Mouse (Mus musculus) left cerebral cortex, postnatal 36 days (tissue): ENCODE results near the gene Frem1. TPM values are rescaled to one million over a fixed set of nuclear protein-coding genes. Genes with fewer than 3 reads are reported as not detected.

Experiments used
- DNase-seq, 2 experiments: peaks; one replicate each; pipeline ENCODE4 v3.0.0; 2021 to 2022; ENCODE audit warnings: low spot score in 2 of 2, mixed read lengths in 1 of 2
- intact Hi-C: fragments of 180-260 bp; cut with DNase I; formaldehyde crosslinking; loops from one replicate; pipeline ENCODE4 v1.15.1; 2025
- total RNA-seq, 2 experiments: library from RNA; stranded (reverse); gene quantifications; 2 replicates each; pipeline ENCODE4 v1.2.3; 2021

The Frem1 gene
- total RNA-seq = 1 to 10 TPM; 1.4 to 2.6 TPM

DNA sequence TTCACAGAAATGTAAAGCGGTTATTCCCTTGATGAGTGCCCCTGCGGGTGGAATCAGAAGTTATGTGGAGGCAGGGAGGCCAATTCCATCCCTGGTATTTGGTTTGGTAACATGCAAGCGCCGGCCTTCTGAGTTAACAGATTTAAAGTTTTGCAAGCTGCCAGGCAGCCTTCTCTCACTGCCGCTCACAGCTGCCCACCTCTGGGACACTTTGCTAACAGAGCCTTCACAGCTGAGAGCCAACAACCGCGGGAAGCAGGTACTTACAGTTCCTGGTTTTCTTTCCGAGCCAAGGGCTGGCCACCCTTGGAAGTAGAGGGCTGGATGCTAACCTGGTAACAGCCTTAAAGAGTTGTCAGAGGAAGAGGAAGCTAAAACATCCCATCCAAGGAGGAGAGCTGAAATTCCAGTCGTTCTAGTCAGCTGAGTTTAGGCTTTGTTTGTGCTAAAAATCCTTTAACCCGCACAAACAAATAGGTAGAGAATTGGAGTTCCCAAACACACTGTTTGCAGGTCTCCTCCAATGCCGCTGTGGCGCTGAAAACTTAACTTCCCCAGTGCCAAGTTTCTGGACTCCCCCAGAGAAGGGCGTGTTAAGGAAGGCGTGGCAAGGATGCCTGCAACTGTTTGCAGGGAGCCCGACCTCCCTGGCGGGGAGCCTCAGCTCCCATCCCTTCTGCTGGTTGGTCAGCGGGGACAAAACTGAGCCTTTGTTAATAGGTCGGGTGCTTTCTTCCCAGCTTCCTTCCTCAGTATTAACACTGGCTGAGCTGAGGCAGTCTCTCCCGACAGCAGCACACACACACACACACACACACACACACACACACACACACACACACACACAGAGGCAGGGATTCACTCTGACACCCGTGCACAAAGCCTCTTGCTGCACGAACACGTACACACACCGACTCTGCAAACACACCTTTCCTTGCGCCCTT is at the start of gene Frem1:
Frem1 (minus strand) TSS at position 706 of the 944 bp plus-strand sequence.
- peak in 1 of 2 experiments; percentile 4 for DNase-seq

DNA sequence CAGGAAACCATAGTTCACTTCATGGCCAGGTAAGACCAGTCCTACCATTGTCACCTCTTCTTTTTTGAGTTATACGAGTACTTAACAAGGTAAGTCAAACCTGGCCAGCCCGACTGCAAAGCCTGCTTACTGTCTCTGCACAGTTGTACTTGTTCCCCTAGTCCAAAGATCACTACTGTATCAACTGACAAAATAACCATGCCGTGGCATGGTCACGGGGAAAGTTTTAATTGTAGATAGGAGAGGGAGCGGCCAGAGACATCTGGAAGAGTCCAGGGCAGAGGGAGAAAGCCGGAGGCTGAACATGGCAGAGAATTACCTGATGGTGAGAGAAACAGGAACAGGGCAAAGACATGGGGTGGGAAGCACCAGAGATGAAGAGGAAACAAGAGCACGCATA is 46.9 kb upstream of the Frem1 start:
- intact Hi-C loops = no loop called here
- no peak for DNase-seq

More for the DNA sequence above, at the start of gene Frem1:
- intact Hi-C loops = no loop called here

- DNase-seq = no peak
- intact Hi-C loops = no loop called here
Measured at GRCm38 (mm10) chr4:83093941-83094340, 41.8 kb upstream of the Frem1 start.

DNA sequence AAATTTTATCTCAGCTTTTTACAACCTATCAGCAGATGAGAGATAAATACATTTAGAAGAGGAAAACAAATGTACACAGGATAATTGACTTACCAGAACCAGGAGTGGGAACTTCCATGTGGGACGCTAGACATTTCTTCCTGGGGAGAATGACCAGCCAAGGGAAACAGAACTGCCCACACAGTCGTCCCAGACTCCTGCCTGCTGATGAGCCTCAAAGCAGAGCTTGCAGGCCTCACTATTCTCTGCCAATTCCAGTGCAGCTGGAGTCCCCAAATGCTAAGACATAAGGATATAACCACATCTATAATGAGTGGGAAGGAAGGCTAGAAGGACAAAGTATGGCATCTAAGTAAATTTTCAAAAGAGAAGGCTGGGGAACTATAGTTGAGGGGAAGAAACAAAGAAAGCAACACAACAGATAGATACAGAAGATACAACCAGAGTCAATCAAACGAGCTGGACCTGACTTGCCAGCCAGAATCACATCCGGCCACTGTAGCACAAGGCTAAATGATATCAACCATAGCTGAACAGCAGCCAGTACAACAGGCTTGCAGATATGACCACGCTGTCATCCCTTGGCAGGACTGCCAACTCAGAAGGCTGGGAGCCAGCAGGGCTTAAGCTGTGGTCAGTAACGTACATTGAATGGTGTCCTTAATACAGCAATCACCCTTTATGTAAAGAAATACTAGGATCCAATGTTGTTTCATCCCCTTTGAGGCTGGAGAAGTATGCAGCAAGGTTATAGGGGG is 38.7 kb upstream of the Frem1 start:
- intact Hi-C loops = no loop called here
- DNase-seq = no peak

DNA sequence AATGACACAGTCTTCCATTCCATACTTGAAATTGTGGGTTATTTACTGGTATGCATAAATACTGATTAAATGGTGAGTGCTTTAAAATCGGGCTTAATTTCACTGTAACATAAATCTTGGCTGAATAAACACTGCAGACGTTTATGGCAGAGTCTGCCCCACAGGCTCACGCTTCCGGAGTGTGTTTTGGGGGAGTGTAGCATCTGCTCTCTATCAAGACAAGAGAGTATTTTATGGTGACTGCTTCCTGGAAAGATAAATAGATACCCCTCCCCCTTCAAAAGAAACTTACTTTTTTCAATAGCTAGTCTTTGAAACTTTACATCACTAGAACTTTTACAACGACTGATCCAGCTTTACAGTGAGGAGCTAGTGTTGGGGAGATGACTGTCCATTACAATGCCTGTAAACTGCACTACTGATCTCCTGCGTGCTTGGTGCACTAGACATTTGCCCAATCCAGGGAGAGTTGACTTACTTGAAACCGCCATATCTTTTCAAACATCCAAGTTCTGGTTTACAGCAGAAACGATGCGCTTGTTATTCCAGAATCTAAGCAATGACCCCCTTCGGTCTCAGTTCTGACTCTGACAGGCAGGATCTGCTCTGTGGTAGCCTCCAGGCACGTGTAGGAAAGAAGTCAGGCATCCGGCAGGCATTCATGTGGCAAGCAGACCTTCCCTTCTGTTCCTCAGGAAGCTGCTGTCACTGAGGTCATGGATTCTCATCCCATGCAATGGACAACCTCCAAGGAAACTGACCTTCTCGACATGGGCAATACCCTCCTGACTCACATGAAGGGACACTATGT is 28.4 kb upstream of the Frem1 start:
- DNase-seq = no peak
- intact Hi-C loops = no loop called here

DNA sequence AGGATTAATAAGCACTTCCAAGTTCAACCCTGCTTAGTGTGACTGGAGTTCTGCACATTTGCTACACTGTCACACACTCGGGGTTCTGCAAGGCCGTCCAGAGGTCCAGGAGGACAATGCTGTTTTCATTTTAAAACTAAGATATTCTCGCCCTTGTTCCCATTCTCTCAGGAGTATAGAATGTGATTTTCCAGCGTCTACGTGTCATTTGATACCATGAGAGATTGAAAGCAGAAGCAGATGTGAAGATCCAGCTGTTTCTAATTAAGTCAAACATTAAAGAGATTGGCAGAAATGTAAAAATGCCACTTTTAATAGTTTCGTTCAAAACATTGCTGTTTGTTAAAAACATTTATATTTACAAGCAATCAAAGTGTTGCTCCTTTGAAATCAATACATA is 12.1 kb upstream of the Frem1 start:
- no peak for DNase-seq
- intact Hi-C loops = no loop called here

GRCm38 (mm10) chr4:83061564-83061963 is 9.4 kb upstream of the Frem1 start:
- intact Hi-C loops = no loop called here
- DNase-seq = no peak

DNA sequence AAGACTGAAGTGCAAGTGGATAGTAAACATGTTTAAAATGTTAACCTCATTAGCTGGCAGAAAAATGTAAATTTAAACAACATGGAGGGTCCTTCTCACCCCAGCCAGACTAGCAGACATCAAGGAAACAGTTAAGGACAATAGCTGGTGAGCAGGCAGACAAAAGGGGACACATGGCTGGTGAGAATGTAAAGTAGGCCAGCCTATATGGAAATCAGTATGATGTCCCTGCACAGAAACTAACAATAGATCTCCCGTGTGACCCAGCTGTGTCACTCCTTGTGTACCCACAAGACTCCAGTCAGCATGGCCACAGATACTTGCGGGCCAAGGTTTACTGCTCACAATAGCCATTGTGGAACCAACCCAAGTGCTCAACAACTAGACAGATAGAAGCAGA is 6.5 kb upstream of the Frem1 start:
- DNase-seq = no peak
- intact Hi-C loops = no loop called here

DNA sequence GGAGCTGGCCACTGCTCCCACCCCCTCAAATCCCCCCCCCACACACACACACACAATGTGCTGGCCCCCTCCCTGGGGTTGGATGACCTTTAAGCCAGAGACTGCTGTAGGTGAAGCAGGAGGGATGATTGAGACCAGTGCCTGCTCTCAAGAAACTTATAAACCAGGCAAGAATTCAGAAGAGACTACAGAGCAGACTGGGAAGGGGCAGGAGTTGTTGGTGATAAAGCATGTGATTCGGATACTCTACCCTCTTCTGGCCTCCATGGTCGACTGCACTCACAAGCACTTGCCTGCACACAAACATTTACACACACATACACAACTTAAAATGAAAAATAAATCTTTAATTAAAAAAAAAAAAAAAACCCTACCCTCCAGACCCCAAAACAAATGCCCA is 6.0 kb upstream of the Frem1 start:
- no peak for DNase-seq
- intact Hi-C loops = no loop called here

DNA sequence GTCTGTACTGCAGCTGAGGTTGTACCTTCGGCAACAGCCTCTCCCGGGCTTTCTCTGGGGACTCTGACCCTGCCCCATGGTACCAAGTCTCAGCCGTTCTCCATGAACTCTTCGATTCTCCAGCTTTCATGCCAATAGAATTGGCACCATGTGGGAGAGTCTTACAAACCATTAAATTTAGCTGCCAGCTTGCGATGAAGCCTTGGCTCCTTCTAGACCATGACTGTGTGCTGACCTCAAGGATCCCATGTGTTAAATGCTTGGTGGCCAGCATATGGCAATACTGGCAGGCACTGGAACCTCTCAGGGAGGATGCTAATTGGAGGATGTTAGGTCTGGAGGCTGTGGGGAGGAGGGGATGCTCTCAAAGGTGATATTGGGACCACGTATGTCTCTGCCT is 4.4 kb upstream of the Frem1 start:
- intact Hi-C loops = no loop called here
- DNase-seq = no peak

DNA sequence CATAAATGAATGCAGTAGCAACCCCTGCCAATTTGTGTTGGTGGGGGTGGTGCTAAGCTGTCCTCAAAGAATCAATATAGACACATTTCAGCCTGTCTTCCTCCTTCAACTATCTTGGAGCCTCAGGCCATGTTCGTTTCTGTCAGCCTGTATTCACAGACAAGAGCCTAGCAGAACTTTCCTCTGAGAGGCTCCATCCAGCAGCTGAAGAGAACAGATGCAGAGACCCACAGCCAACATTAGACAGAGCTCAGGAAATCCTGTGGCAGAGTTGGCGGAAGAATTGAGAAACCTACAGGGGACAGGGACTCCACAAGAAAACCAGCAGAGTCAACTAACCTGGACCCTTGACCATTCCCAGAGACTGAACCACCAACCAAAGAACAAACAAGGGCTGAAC is 3.3 kb upstream of the Frem1 start:
- no peak for DNase-seq
- intact Hi-C loops = no loop called here

GRCm38 (mm10) chr4:83053206-83053605 is 1.1 kb upstream of the Frem1 start:
- intact Hi-C loops = no loop called here
- DNase-seq = no peak

- intact Hi-C loops = no loop called here
- no peak for DNase-seq
Measured at GRCm38 (mm10) chr4:83051176-83051575, 963 bp downstream of the Frem1 start.

DNA sequence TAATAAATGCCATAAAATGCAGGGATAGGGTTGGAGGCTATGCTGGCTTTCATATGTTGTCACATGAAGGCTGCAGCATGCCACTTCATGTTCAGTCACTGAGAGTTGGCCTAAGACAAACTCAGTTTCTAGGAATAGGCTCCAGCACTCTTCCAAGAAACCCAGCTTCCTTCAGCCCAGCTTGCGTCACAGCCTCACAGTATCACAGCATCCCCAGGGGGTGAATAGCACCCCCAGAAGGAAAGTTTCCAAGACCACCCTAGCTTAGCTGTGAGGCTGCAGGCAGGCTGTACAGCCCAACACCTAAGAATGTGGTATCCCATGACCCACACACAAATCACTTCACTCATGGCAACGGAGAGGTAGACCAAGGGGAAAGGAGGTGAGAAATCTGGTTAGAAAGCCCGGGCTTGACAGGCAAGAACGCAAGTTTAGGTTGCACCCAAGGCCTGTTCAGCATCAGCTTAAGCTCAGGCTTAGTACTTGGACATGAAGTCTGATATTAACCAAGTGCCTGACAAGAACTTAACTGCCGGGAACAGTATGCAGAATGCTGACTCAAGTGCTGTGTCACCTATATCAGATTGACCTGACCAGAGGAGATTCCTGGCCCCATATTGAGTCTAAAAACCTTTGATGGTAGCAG is 1.9 kb downstream of the Frem1 start:
- intact Hi-C loops = no loop called here
- no peak for DNase-seq

DNA sequence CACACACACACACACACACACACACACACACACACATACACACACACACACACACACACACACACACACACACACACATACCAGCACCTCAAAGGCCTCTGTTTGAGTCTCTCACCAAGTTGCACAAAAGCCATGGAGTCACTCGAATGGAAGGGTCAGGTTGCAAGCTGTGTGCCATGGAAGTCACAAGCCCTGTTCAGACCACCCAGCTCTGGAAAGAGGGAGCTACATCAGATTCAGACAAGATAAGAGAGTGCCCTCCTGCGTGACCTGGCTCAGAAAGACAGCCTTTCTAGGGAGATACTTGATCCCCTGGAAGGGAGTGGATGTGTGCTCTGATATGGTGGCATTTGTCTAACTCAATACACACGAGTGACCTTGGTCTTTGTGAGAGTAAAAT is 2.9 kb downstream of the Frem1 start:
- intact Hi-C loops = no loop called here
- no peak for DNase-seq

- intact Hi-C loops = no loop called here
- DNase-seq = no peak
Measured at GRCm38 (mm10) chr4:83048561-83048960, 3.6 kb downstream of the Frem1 start.

DNA sequence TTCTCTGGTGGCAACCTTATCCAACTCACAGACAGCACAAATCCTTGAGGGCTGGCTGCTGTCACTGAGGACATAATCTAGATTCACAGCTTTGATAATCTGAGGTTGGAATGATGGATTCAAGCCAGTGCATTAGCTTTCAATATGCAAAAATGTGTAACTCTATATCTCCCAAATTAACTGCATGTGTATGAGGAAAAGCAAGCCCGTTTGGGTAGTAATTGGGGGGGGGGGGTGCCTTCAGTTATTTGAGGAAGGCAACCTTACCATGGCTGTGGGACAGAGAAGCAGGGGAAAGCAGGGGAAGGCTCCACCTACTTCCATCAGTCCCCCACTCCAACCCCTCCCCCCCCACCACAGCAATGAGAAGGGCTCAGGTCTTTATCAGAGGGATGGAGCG is 5.3 kb downstream of the Frem1 start:
- intact Hi-C loops = no loop called here
- no peak for DNase-seq

DNA sequence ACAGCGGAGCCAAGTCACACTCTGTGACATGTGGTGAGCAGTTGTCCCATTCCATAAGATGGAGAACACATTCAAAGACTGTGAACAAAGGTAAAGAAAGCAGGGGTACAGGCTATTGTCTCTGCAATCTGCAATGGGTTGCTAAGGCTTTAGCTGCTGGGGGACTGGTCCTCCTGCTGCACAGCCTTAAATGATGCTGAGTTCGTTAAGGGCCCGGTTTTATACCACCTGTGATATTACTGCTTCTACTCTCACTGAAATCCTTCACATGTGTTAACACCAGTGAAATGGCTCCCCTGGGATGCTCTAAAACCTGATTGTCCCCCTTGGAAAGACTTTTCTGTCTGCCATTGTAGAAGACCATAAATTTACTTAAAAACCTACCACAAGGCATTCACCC is 6.1 kb downstream of the Frem1 start:
- intact Hi-C loops = no loop called here
- DNase-seq = no peak

DNA sequence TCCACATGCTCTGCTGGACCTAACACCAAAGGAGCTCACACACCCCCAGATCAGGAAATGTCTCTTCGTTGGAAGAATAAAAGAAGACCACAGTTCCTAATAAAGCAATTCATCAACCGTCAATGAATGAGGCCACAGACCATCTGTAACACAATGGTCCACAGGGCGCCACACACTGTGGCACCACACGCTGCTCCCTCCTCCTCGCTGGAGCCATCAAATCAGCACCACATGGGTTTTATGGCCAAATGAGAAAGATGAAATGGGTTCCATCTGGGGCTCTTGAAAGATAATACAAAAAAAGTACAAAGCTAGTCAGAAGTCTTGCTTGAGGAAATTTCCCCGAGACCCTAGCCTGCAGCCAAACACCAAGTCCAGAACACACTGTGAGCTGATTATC is 6.9 kb downstream of the Frem1 start:
- DNase-seq = no peak
- intact Hi-C loops = no loop called here

GRCm38 (mm10) chr4:83040780-83041179 is 11.4 kb downstream of the Frem1 start:
- intact Hi-C loops = no loop called here
- DNase-seq = no peak
